Mouse (Mus musculus): ENCODE data around the gene Cacna1d. TPM values are rescaled to one million over a fixed set of nuclear protein-coding genes. Genes with fewer than 3 reads are reported as not detected.

Cacna1d gene
- polyA plus RNA-seq, 1 experiment = 1.8 TPM

- WGBS = 90% methylated on average over 4 of the region's 4 CpGs
- DNase-seq (ENCODE audit: low read depth, low spot score) = no peak
Observed at GRCm38 (mm10) chr14:30463312-30463711, 27.9 kb downstream of the Cacna1d start.

- DNase-seq (ENCODE audit: low read depth, low spot score) = peak; percentile 47
- WGBS = 7% methylated on average over 14 of the region's 14 CpGs
Observed at GRCm38 (mm10) chr14:30459891-30460523, 31.2 kb downstream of the Cacna1d start.

GRCm38 (mm10) chr14:30458820-30459219 lies 32.4 kb downstream of the Cacna1d start:
- no peak for DNase-seq (ENCODE audit: low read depth, low spot score)
- WGBS = 72% methylated on average over 3 of the region's 3 CpGs

- WGBS = 21% methylated on average over 2 of the region's 2 CpGs
- no peak for DNase-seq (ENCODE audit: low read depth, low spot score)
Observed at GRCm38 (mm10) chr14:30457897-30458296, 33.4 kb downstream of the Cacna1d start.

GRCm38 (mm10) chr14:30457436-30457835 lies 33.8 kb downstream of the Cacna1d start:
- WGBS = 75% methylated on average over 7 of the region's 7 CpGs

GRCm38 (mm10) chr14:30455801-30456595 lies 35.3 kb downstream of the Cacna1d start:
- WGBS = 17% methylated on average over 13 of the region's 13 CpGs
- no peak for DNase-seq (ENCODE audit: low read depth, low spot score)

More at GRCm38 (mm10) chr14:30457436-30457835, 33.8 kb downstream of the Cacna1d start:
- DNase-seq (ENCODE audit: low read depth, low spot score) = no peak

- WGBS = 30% methylated on average over 3 of the region's 3 CpGs
- DNase-seq (ENCODE audit: low read depth, low spot score) = peak; percentile 33
Observed at GRCm38 (mm10) chr14:30439915-30440314, 51.3 kb downstream of the Cacna1d start.

- 88% methylated on average over 5 of the region's 5 CpGs for WGBS
- DNase-seq (ENCODE audit: low read depth, low spot score) = no peak
Observed at GRCm38 (mm10) chr14:30435316-30435715, 55.9 kb downstream of the Cacna1d start.

GRCm38 (mm10) chr14:30430446-30430845 lies 60.8 kb downstream of the Cacna1d start:
- DNase-seq (ENCODE audit: low read depth, low spot score) = no peak
- 82% methylated on average over 5 of the region's 5 CpGs for WGBS

- 70% methylated on average over 9 of the region's 9 CpGs for WGBS
Observed at GRCm38 (mm10) chr14:30430026-30430425, 61.2 kb downstream of the Cacna1d start.

GRCm38 (mm10) chr14:30429606-30430005 lies 61.6 kb downstream of the Cacna1d start:
- no peak for DNase-seq (ENCODE audit: low read depth, low spot score)
- 24% methylated on average over 9 of the region's 9 CpGs for WGBS

More at GRCm38 (mm10) chr14:30430026-30430425, 61.2 kb downstream of the Cacna1d start:
- no peak for DNase-seq (ENCODE audit: low read depth, low spot score)

- no peak for DNase-seq (ENCODE audit: low read depth, low spot score)
Observed at GRCm38 (mm10) chr14:30428757-30429156, 62.5 kb downstream of the Cacna1d start.

GRCm38 (mm10) chr14:30425876-30426275 lies 65.4 kb downstream of the Cacna1d start:
- 51% methylated on average over 4 of the region's 4 CpGs for whole genome bisulfite sequencing
- no peak for DNase-seq (ENCODE audit: low read depth, low spot score)

GRCm38 (mm10) chr14:30425175-30425574 lies 66.1 kb downstream of the Cacna1d start:
- no peak for DNase-seq (ENCODE audit: low read depth, low spot score)
- 64% methylated on average over 6 of the region's 6 CpGs for WGBS

GRCm38 (mm10) chr14:30424638-30425037 lies 66.6 kb downstream of the Cacna1d start:
- WGBS = 90% methylated on average over 4 of the region's 4 CpGs

GRCm38 (mm10) chr14:30422376-30423140 lies 68.7 kb downstream of the Cacna1d start:
- no peak for DNase-seq (ENCODE audit: low read depth, low spot score)
- WGBS = 85% methylated on average over 7 of the region's 7 CpGs

More at GRCm38 (mm10) chr14:30424638-30425037, 66.6 kb downstream of the Cacna1d start:
- DNase-seq (ENCODE audit: low read depth, low spot score) = no peak

GRCm38 (mm10) chr14:30419458-30419857 lies 71.8 kb downstream of the Cacna1d start:
- WGBS = 64% methylated on average over 7 of the region's 7 CpGs
- no peak for DNase-seq (ENCODE audit: low read depth, low spot score)

- DNase-seq (ENCODE audit: low read depth, low spot score) = no peak
- 63% methylated on average over 6 of the region's 6 CpGs for WGBS
Observed at GRCm38 (mm10) chr14:30419046-30419445, 72.2 kb downstream of the Cacna1d start.

GRCm38 (mm10) chr14:30415830-30416229 lies 75.4 kb downstream of the Cacna1d start:
- DNase-seq (ENCODE audit: low read depth, low spot score) = no peak
- 84% methylated on average over 5 of the region's 5 CpGs for WGBS

- 74% methylated on average over 2 of the region's 2 CpGs for WGBS
- no peak for DNase-seq (ENCODE audit: low read depth, low spot score)
Observed at GRCm38 (mm10) chr14:30414131-30414530, 77.1 kb downstream of the Cacna1d start.
